Mouse (Mus musculus) cerebellum, adult 9-11 months (tissue): ENCODE data around the gene Zfpm1.

ENCODE experiments used
- DNase-seq: peaks from one replicate; pipeline ENCODE4 v3.0.0; 2022

Zfpm1 gene

GRCm38 (mm10) chr8:122329553-122330239 lies 47.8 kb downstream of the Zfpm1 start:
- DNase-seq = no peak

DNA sequence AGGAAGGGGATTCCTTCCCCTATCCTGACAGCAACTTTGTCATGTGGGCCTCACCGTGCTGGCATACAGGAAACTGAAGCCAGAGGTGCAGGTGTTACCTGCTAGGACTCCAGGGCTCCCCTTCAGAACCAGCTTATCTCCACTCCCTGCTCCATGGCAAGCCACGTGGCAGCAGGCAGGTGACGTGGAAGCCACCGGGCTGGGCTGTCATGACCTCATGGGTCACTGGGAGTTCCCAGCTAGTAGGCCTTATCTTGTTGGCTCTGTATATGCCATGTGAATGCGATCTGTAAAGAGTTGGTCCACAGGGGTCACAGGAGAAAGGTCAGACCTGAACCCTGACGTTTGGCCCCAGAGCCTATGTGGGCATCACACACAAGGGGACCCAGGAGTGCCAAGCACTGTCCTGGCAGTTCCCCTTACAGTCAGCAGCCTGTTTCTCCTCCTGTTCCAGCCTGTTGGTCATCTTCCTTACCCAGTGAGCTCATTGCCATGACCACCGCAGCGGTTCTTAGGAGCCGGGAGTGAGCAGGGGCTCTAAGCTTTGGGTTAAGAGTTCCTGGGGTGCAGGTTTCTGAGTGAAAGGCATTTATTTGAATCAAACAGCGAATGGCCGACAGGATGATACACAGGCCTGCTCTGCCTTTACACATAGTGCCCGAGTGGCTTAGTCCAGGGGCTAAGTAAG lies 48.6 kb downstream of the Zfpm1 start:
- DNase-seq = no peak

GRCm38 (mm10) chr8:122331134-122331523 lies 49.2 kb downstream of the Zfpm1 start:
- no peak for DNase-seq

GRCm38 (mm10) chr8:122332753-122333506 lies 51.0 kb downstream of the Zfpm1 start:
- peak; percentile 81 for DNase-seq

DNA sequence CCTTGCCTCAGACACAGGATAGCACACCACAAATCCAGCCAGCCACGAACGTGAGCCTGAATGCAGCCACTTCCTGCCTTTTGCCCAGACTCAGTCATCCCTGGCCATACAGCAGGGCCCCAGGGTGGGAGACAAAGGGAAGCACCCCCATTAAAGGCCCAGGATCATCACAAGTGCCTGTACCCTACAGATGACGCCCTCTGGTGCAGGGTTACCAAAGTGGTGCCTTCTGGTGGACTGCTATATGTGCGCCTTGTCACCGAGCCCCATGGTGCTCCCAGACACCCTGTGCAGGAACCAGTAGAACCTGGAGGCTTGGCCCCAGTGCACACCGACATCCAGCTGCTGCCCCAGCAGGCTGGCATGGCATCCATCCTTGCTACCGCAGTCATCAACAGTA lies 51.6 kb downstream of the Zfpm1 start:
- DNase-seq = peak; percentile 44

DNA sequence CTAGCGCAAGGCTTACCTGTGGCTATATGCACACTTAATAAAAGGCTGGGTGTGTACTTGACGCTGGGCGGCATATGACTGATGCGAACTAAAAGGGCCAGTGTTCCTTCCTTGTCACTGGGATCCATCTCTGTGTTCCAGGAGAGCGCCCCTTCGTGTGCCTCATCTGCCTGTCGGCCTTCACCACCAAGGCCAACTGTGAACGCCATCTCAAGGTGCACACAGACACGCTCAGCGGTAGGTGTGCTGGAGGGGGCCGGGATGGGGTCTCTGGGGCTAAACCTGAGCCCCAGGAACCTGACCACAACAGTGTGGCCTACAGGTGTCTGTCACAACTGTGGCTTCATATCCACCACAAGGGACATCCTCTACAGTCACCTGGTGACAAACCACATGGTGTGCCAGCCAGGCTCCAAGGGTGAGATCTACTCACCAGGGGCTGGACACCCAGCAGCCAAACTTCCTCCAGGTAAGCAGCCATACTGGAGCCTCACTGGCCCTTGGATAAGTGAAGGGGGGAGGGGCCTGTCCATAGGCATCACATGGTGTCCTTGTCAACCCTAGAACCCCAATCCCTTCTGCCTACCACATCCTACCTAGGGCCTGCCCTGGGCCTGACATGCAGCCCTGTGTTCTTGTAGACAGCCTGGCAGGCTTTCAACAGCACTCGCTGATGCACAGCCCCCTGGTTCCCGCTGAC lies 53.0 kb downstream of the Zfpm1 start:
- no peak for DNase-seq

GRCm38 (mm10) chr8:122335638-122336250 lies 53.8 kb downstream of the Zfpm1 start:
- peak; percentile 53 for DNase-seq

DNA sequence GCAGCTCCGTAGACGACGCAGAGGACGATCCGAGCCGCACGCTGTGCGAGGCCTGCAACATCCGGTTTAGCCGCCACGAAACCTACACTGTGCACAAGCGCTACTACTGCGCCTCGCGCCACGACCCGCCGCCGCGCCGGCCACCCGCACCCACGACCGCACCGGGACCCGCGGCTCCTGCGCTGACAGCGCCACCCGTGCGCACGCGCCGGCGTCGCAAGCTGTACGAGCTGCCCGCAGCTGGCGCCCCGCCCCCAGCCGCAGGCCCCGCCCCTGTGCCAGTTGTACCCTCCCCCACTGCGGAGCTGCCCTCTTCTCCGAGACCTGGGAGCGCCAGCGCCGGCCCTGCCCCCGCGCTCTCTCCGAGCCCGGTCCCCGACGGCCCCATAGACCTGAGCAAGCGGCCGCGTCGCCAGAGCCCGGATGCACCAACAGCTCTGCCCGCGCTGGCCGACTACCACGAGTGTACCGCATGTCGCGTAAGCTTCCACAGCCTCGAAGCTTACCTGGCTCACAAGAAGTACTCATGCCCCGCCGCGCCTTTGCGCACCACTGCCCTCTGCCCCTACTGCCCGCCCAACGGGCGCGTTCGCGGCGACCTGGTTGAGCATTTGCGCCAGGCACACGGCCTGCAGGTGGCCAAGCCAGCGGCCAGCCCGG lies 54.4 kb downstream of the Zfpm1 start:
- DNase-seq = peak; percentile 55

GRCm38 (mm10) chr8:122338852-122339251 lies 56.9 kb downstream of the Zfpm1 start:
- DNase-seq = no peak

DNA sequence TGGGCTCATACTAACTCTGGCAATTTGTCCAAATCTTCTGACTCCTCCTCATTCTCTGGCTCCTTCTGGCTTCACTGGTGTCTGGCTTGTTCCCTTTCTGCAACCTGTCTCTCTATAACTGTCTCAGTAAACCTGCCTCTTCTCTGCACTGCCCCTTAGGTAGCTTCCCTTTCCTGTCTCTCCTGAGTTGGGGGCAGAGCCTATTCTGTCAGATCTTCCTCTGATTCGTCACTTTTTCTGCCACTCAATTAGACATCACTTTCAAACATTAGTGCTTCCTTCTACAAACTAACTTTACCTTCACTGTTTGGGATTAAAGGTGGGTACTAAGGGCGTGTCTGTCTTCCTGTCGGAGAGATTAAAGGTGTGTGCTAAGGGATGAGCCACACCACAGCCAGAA lies 58.8 kb downstream of the Zfpm1 start:
- no peak for DNase-seq

- no peak for DNase-seq
Measured at GRCm38 (mm10) chr8:122341790-122342189, 59.8 kb downstream of the Zfpm1 start.

GRCm38 (mm10) chr8:122342362-122342761 lies 60.4 kb downstream of the Zfpm1 start:
- DNase-seq = no peak

GRCm38 (mm10) chr8:122342806-122343209 lies 60.9 kb downstream of the Zfpm1 start:
- DNase-seq = no peak

DNA sequence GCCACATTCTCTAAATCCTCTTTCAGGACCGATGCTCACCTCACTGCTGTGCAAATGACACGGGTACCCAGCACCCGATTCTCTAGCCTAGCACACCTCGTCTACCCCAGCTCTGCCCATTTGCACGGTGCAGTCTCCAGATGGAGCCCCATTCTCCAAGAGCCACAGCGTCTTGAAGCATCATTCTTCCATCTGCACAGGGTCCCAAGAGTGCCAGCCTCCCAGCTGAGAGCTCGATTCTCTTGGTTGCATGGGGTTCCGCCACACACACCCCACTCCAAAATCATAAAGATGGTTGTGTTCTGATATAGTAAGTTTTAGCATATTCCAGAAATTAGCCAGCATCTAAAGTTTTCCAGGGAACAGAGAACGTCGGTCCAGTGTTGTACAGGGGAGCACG lies 61.4 kb downstream of the Zfpm1 start:
- peak; percentile 39 for DNase-seq

DNA sequence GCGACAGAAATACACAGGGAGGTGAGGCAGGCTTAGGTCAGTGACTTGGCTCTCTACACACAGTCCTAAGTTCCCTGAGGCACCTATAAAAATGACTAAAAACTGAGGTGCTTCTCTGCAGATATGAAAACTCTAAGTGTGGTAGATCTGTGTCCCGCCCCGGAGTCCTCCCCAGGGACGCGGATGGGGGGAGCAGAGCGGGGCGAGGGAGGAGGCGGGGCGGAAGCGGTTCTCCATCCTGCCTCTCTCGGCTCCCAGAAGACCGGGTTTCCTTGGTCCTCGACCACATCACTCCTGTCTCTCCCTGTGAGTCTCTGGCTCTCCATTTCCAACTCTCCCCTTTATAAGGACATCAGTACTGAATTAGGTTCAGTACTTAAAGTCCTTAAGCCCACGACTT lies 61.8 kb downstream of the Zfpm1 start:
- peak; percentile 61 for DNase-seq

- peak; percentile 68 for DNase-seq
Measured at GRCm38 (mm10) chr8:122344219-122344618, 62.3 kb downstream of the Zfpm1 start.

- no peak for DNase-seq
Measured at GRCm38 (mm10) chr8:122345181-122346095, 63.5 kb downstream of the Zfpm1 start.

DNA sequence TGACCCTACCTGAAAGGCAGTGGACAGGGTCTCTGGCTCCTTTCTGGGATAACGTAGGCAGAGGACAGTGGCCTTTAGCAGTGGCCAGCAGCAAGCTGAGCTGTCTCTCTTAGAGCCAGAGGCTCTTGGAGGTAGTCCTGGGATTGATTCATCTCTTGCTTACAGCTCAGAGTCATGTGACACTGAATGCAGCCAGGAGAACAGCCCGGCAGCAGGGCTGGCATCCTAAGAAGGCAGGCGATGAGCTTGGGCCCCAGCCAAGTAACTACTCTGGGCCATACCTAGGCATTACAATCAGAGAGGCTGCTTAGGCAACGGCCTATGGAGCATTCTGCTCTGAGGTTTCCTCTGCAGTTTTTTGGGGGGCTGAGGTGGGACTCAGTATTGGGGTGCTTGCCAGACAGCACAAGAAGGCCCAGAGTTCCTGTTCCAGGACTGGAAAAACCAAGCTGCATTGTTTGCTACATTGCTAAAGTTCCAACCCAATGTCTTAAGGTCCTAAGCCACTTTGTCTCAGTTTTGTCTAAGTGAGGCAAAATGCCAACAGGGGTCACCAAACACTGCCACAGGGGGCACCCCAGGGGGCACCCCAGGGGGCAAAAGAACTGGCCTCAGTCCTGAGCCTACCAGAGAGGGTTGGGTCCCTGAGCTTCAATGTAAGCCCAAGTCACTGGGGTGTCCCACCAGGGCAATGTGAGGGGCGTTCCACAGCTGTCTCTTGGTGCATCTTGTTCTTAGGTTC lies 66.0 kb downstream of the Zfpm1 start:
- peak; percentile 93 for DNase-seq

GRCm38 (mm10) chr8:122349357-122350297 lies 67.7 kb downstream of the Zfpm1 start:
- DNase-seq = no peak
